Mouse (Mus musculus): Measurements from ENCODE around the gene Polr1d.

- TF ChIP-seq CTCF (IDR thresholded peaks at IDR 0.05; ENCODE audit: extremely low read depth, insufficient read length, insufficient replicate concordance, low read depth, low read length) (no peak), POLR2A (IDR thresholded peaks at IDR 0.05; ENCODE audit: low read depth, low read length) (no peak)
These were observed 41.5 kb upstream of the Polr1d start for GRCm38 (mm10) chr5:147035301-147035700.
